Mouse (Mus musculus) bone marrow macrophage, adult 2 months (primary cell): Measurements from ENCODE around the gene Abca2.

ENCODE experiments used
- CTCF ChIP-seq: IDR thresholded peaks from 2 replicates; pipeline ENCODE4 v1.5.1; 2012; ENCODE audit warnings: low read depth, mild to moderate bottlenecking, low read length, moderate library complexity
- POLR2A ChIP-seq: IDR thresholded peaks from 2 replicates; pipeline ENCODE4 v1.6.1; 2012; ENCODE audit warnings: mild to moderate bottlenecking, low read depth, low read length, borderline replicate concordance

GRCm38 (mm10) chr2:25421896-25422295 lies 6.6 kb upstream of the Abca2 start:
- no peak for TF ChIP-seq POLR2A
- TF ChIP-seq CTCF, result peak; percentile 62
